27 mouse cellular contexts compared by ENCODE assay signal in the genomic region with DNA sequence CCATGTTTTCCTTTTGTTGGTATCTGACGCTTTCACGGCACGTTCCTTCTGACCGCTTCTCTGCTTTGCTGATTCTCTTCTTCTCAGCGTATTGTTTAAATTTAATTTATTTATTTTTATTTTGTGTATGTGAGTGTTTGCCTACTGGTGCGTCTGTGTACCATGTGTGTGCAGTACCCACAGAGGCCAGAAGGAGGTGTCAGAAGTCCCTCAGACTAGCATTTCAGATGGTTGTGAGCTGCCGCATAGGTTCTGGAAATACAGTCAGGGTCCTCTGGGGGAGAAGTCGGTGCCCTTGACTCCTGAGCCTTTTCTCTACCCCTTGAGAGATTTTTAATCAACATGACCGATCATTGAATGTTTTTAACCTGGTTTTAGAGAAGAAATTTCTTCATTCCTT. TPM values are rescaled to one million over a fixed set of nuclear protein-coding genes. Genes with fewer than 3 reads are reported as not detected.
DNase-seq lines count a peak whose midpoint lies in the region; ATAC-seq and TF ChIP-seq lines count a peak whose summit lies in the region.
"Had no signal": no experiment of that assay in that cellular context is flagged by ENCODE, and none has a peak within 500 bp of the region (broad histone marks: within the 10 kb centered on the region; RNA-seq: fewer than 3 reads in every experiment).

No protein-coding gene starts in this region.

- H3K4me3 ChIP-seq in kidney, adult 2 months (ENCODE audit: insufficient read depth, low read depth, low read length), result no peak overlapping the region
- H3K4me3 ChIP-seq in lung, embryonic 14.5 days (ENCODE audit: low read depth, low read length), result no peak overlapping the region
- H3K4me3 ChIP-seq: embryonic facial prominence, embryonic 12.5 days; limb, embryonic 12.5 days; liver, embryonic 12.5 days; lung, embryonic 15.5 days; megakaryocyte, embryonic 14.5 days; midbrain, embryonic 12.5 days; myocyte; neural tube, embryonic 12.5 days had no signal

- TF ChIP-seq CTCF in kidney, adult 2 months (conservative IDR thresholded peaks at IDR 0.05; ENCODE audit: insufficient read depth, insufficient read length, low read depth, low read length), result 0 out of 2 replicates have a peak, but pooled peaks have one; percentile 8
- TF ChIP-seq CTCF in lung, embryonic 14.5 days (IDR thresholded peaks at IDR 0.05; ENCODE audit: low read depth), result peak; percentile 36; the same call in 1 of the 2 replicates

- no peaks in the 10 kb centered on the region for H3K36me3 ChIP-seq in kidney, adult 2 months (ENCODE audit: control insufficient read depth, insufficient read depth, low read length)
- no peaks in the 10 kb centered on the region for H3K36me3 ChIP-seq in lung, embryonic 14.5 days (ENCODE audit: insufficient read depth)
- H3K36me3 ChIP-seq: embryonic facial prominence, embryonic 12.5 days; G1E; limb, embryonic 12.5 days; liver, embryonic 12.5 days; lung, embryonic 15.5 days; midbrain, embryonic 12.5 days; neural tube, embryonic 12.5 days had no signal

- no peaks in the 10 kb centered on the region for H3K9me3 ChIP-seq in lung, embryonic 14.5 days (ENCODE audit: low read depth, low read length)
- H3K9me3 ChIP-seq: embryonic facial prominence, embryonic 12.5 days; G1E; liver, embryonic 12.5 days; lung, embryonic 15.5 days; midbrain, embryonic 12.5 days; neural tube, embryonic 12.5 days had no signal

- H3K27me3 ChIP-seq in kidney, adult 2 months (replicated peaks; ENCODE audit: control insufficient read depth, insufficient read depth, low read length), result no peaks in the 10 kb centered on the region
- H3K27me3 ChIP-seq in lung, embryonic 14.5 days (ENCODE audit: insufficient read depth, low read length), result no peaks in the 10 kb centered on the region
- H3K27me3 ChIP-seq: embryonic facial prominence, embryonic 12.5 days; Patski had no signal

- DNase-seq in kidney, adult 2 months, result no peak
- DNase-seq in kidney, adult 11 months, result no peak
- no peak for DNase-seq in lung, embryonic 14.5 days
- DNase-seq in lung, postnatal 36 days, result no peak
- DNase-seq in R1 (ENCODE audit: low read depth, low spot score), result peak; percentile 69
- no peak for DNase-seq in right cerebral cortex, adult 2 months (ENCODE audit: low spot score in 2 of 2)
- DNase-seq: B cell, adult 2 months; cerebellum, adult 11-12 months; cerebellum, adult 9-11 months; embryo, embryonic 11 days; kidney, adult 8-10 months; kidney, postnatal 10 days; lung, postnatal 4 days; right cerebral cortex, adult 18-20 months; right cerebral cortex, postnatal 4 days; thymus, postnatal 4 days had no signal

- H3K9ac ChIP-seq in lung, embryonic 14.5 days, result no peak overlapping the region
- H3K9ac ChIP-seq: embryonic facial prominence, embryonic 12.5 days; limb, embryonic 12.5 days; liver, embryonic 12.5 days; lung, embryonic 15.5 days; midbrain, embryonic 12.5 days; neural tube, embryonic 12.5 days had no signal

- H3K4me2 ChIP-seq in lung, embryonic 14.5 days, result no peak overlapping the region
- H3K4me2 ChIP-seq: embryonic facial prominence, embryonic 12.5 days; limb, embryonic 12.5 days; liver, embryonic 12.5 days; lung, embryonic 15.5 days; midbrain, embryonic 12.5 days; neural tube, embryonic 12.5 days had no signal

- peaks cover 9% of the 10 kb centered on the region for H3K4me1 ChIP-seq in kidney, adult 2 months (ENCODE audit: control insufficient read depth, insufficient read depth, low read length)
- peaks cover 4% of the 10 kb centered on the region; the same call in 1 of the 2 replicates for H3K4me1 ChIP-seq in lung, embryonic 14.5 days (ENCODE audit: insufficient read depth)
- H3K4me1 ChIP-seq: midbrain, embryonic 12.5 days; neural tube, embryonic 12.5 days had no signal

- no peak for ATAC-seq in lung, embryonic 14.5 days (ENCODE audit: insufficient read depth)
- ATAC-seq: forebrain, embryonic 14.5 days; liver, embryonic 12.5 days; Patski had no signal

- WGBS in kidney, adult 2 months, result 99% methylated on average over 9 of the region's 9 CpGs
- whole genome bisulfite sequencing in lung, embryonic 14.5 days, result 93% methylated on average over 9 of the region's 9 CpGs

- H3K27ac ChIP-seq in kidney, adult 2 months (ENCODE audit: insufficient read depth, low read depth, low read length), result no peak overlapping the region
- no peak overlapping the region for H3K27ac ChIP-seq in lung, embryonic 14.5 days (ENCODE audit: low read depth)
- H3K27ac ChIP-seq: embryonic facial prominence, embryonic 12.5 days; limb, embryonic 12.5 days; liver, embryonic 12.5 days; lung, embryonic 15.5 days; midbrain, embryonic 12.5 days; neural tube, embryonic 12.5 days had no signal

- no peak for TF ChIP-seq POLR2A in kidney, adult 2 months (IDR thresholded peaks at IDR 0.05; ENCODE audit: low read depth, low read length)

RNA-seq across cellular contexts. Expression of a gene that starts 12.5 kb away (rescaled TPM):
- 41.6 and 55.2 TPM in 2 replicates for polyA plus RNA-seq in kidney, adult 2 months (2012; rRNA removed)
- polyA plus RNA-seq in lung, embryonic 14.5 days (2014; fragmentation: Nextera tagmentation; extraction: Ambion mirVana), result 5.1 and 6.0 TPM in 2 replicates

RNA-seq across cellular contexts. Expression of a gene that starts 54.6 kb away (rescaled TPM):
- polyA plus RNA-seq in kidney, adult 2 months (2012; rRNA removed), result 2.5 and 7.0 TPM in 2 replicates
- polyA plus RNA-seq in lung, embryonic 14.5 days (2014; fragmentation: Nextera tagmentation; extraction: Ambion mirVana), result 1.4 and 1.8 TPM in 2 replicates
- polyA plus RNA-seq: G1E, myocyte, Patski had no signal
